ENCODE assay signal across 8 mouse cellular contexts in the genomic region with DNA sequence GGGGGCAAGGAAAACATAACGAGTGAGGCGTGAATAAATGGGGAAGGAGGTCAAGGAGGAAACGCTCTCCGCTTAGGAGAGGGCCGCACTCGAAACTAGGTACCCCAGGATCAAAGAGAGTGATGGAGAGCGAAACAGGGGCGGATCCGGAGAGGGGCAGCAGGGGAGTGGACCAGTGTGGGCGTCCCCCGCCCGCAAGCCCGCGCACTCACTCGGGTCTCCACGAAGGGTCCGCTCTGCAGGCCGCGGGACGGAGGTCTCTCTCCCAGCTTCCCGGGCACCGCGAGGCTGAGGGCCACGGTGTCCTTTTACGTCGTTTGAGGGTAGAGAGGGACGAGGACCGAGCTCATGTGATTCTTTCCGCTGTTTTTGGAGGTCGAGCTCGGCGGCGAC. TPM values are rescaled to one million over a fixed set of nuclear protein-coding genes. Genes with fewer than 3 reads are reported as not detected.
DNase-seq lines count a peak whose midpoint lies in the region; ATAC-seq lines count a peak whose summit lies in the region.

No protein-coding gene starts in this region.

- no peaks in the 10 kb centered on the region for H3K9me3 ChIP-seq in lung, embryonic 15.5 days
- no peaks in the 10 kb centered on the region for H3K9me3 ChIP-seq in embryonic facial prominence, embryonic 14.5 days (ENCODE audit: control insufficient read depth, low read length)
- H3K9me3 ChIP-seq in hindbrain, embryonic 15.5 days, result no peaks in the 10 kb centered on the region

- H3K27me3 ChIP-seq in lung, embryonic 15.5 days, result no peaks in the 10 kb centered on the region
- H3K27me3 ChIP-seq in embryonic facial prominence, embryonic 14.5 days (replicated peaks; ENCODE audit: control insufficient read depth, insufficient read depth, low read length), result no peaks in the 10 kb centered on the region
- no peaks in the 10 kb centered on the region for H3K27me3 ChIP-seq in hindbrain, embryonic 15.5 days

- H3K4me3 ChIP-seq in lung, embryonic 15.5 days, result peak overlapping the region; percentile 76
- H3K4me3 ChIP-seq in embryonic facial prominence, embryonic 14.5 days (ENCODE audit: low read depth, low read length), result peak overlapping the region; percentile 83
- H3K4me3 ChIP-seq in hindbrain, embryonic 15.5 days, result peak overlapping the region; percentile 95

- no peak for ATAC-seq in lung, embryonic 15.5 days (ENCODE audit: borderline replicate concordance, extremely low read depth, low FRiP score, low TSS enrichment)
- ATAC-seq in embryonic facial prominence, embryonic 14.5 days (ENCODE audit: low read depth), result no peak
- ATAC-seq in hindbrain, embryonic 15.5 days (ENCODE audit: low FRiP score, low read depth), result no peak

- peak overlapping the region; percentile 87 for H3K9ac ChIP-seq in lung, embryonic 15.5 days
- H3K9ac ChIP-seq in embryonic facial prominence, embryonic 14.5 days (ENCODE audit: low read depth, low read length), result peak overlapping the region; percentile 92
- H3K9ac ChIP-seq in hindbrain, embryonic 15.5 days, result peak overlapping the region; percentile 88

- peaks cover 25% of the 10 kb centered on the region for H3K4me1 ChIP-seq in lung, embryonic 15.5 days
- H3K4me1 ChIP-seq in embryonic facial prominence, embryonic 14.5 days (ENCODE audit: control insufficient read depth, insufficient read depth, low read length), result peaks cover 5% of the 10 kb centered on the region; the same call in 1 of the 2 replicates
- peaks cover 43% of the 10 kb centered on the region for H3K4me1 ChIP-seq in hindbrain, embryonic 15.5 days (replicated peaks)

- 0% methylated on average over 33 of the region's 33 CpGs for WGBS in lung, embryonic 15.5 days
- 0% methylated on average over 16 of the region's 33 CpGs for WGBS in embryonic facial prominence, embryonic 14.5 days
- under 1% methylated on average over 33 of the region's 33 CpGs for WGBS in hindbrain, embryonic 15.5 days

- no peak for DNase-seq in lung, postnatal 4 days
- DNase-seq in embryonic facial prominence, embryonic 14.5 days (ENCODE audit: low spot score), result peak; percentile 51
- DNase-seq in mesoderm, embryonic 11.5 days (ENCODE audit: low read depth, low spot score), result peak; percentile 60
- no peak for DNase-seq in cerebellum, postnatal 14 days
- DNase-seq in right cerebral cortex, adult 18-20 months, result no peak
- no peak for DNase-seq in ovary, postnatal 36 days (ENCODE audit: low spot score)

- peak overlapping the region; percentile 86 for H3K4me2 ChIP-seq in lung, embryonic 15.5 days
- H3K4me2 ChIP-seq in embryonic facial prominence, embryonic 14.5 days (ENCODE audit: low read depth, low read length), result peak overlapping the region; percentile 87
- H3K4me2 ChIP-seq in hindbrain, embryonic 15.5 days, result peak overlapping the region; percentile 89

- peaks cover 12% of the 10 kb centered on the region for H3K36me3 ChIP-seq in lung, embryonic 15.5 days
- peaks cover 13% of the 10 kb centered on the region for H3K36me3 ChIP-seq in embryonic facial prominence, embryonic 14.5 days (ENCODE audit: control insufficient read depth, insufficient read depth, low read length)
- H3K36me3 ChIP-seq in hindbrain, embryonic 15.5 days, result no peaks in the 10 kb centered on the region

- H3K27ac ChIP-seq in lung, embryonic 15.5 days, result peak overlapping the region; percentile 98
- peak overlapping the region; percentile 98 for H3K27ac ChIP-seq in embryonic facial prominence, embryonic 14.5 days (replicated peaks; ENCODE audit: low read depth, low read length)
- peak overlapping the region; percentile 97 for H3K27ac ChIP-seq in hindbrain, embryonic 15.5 days (replicated peaks)

RNA-seq across cellular contexts. Expression of gene Tob2, which starts 0.9 kb away (rescaled TPM):
- 27.0 and 29.1 TPM in 2 replicates for polyA plus RNA-seq in lung, embryonic 15.5 days (2015; fragmentation: Nextera tagmentation; extraction: Ambion mirVana)
- polyA plus RNA-seq in embryonic facial prominence, embryonic 14.5 days (2014; fragmentation: Nextera tagmentation; extraction: Ambion mirVana), result 23.0 and 26.8 TPM in 2 replicates
- 17.4 and 17.7 TPM in 2 replicates for polyA plus RNA-seq in hindbrain, embryonic 15.5 days (2015; fragmentation: Nextera tagmentation; extraction: Ambion mirVana)

RNA-seq across cellular contexts. Expression of gene Phf5a, which starts 14.0 kb away (rescaled TPM):
- 172 and 183 TPM in 2 replicates for polyA plus RNA-seq in lung, embryonic 15.5 days (2015; fragmentation: Nextera tagmentation; extraction: Ambion mirVana)
- polyA plus RNA-seq in embryonic facial prominence, embryonic 14.5 days (2014; fragmentation: Nextera tagmentation; extraction: Ambion mirVana), result 138 and 146 TPM in 2 replicates
- polyA plus RNA-seq in hindbrain, embryonic 15.5 days (2015; fragmentation: Nextera tagmentation; extraction: Ambion mirVana), result 119 and 123 TPM in 2 replicates

RNA-seq across cellular contexts. Expression of gene Aco2, which starts 14.4 kb away (rescaled TPM):
- 164 and 173 TPM in 2 replicates for polyA plus RNA-seq in lung, embryonic 15.5 days (2015; fragmentation: Nextera tagmentation; extraction: Ambion mirVana)
- 160 and 165 TPM in 2 replicates for polyA plus RNA-seq in embryonic facial prominence, embryonic 14.5 days (2014; fragmentation: Nextera tagmentation; extraction: Ambion mirVana)
- 282 and 287 TPM in 2 replicates for polyA plus RNA-seq in hindbrain, embryonic 15.5 days (2015; fragmentation: Nextera tagmentation; extraction: Ambion mirVana)

RNA-seq across cellular contexts. Expression of gene Tef, which starts 55.5 kb away (rescaled TPM):
- 27.4 and 31.4 TPM in 2 replicates for polyA plus RNA-seq in lung, embryonic 15.5 days (2015; fragmentation: Nextera tagmentation; extraction: Ambion mirVana)
- 25.5 and 29.3 TPM in 2 replicates for polyA plus RNA-seq in embryonic facial prominence, embryonic 14.5 days (2014; fragmentation: Nextera tagmentation; extraction: Ambion mirVana)
- 23.7 and 25.3 TPM in 2 replicates for polyA plus RNA-seq in hindbrain, embryonic 15.5 days (2015; fragmentation: Nextera tagmentation; extraction: Ambion mirVana)

Comparison
In these comparisons a context has a peak if more than half of its experiments do, and no peak if none do; other contexts are left out.
1. DNase-seq: peak in embryonic facial prominence, embryonic 14.5 days (single experiment) and mesoderm, embryonic 11.5 days (single experiment); none in lung, postnatal 4 days (0 of 2), cerebellum, postnatal 14 days (0 of 2), right cerebral cortex, adult 18-20 months (single experiment) and ovary, postnatal 36 days (single experiment).
2. Peak in every context shown above with its lines, with median percentiles within 50 percentile points of each other: H3K27ac ChIP-seq, H3K4me2 ChIP-seq, H3K4me3 ChIP-seq and H3K9ac ChIP-seq.